Mouse (Mus musculus) right cerebral cortex, adult 18-20 months (tissue): ENCODE measurements around the gene Tmem87b.

ENCODE experiments used
- DNase-seq: peaks from one replicate; pipeline ENCODE4 v3.0.0; 2022; ENCODE audit warnings: mixed read lengths

Gene Tmem87b

GRCm38 (mm10) chr2:128820631-128821030, 2.7 kb downstream of the Tmem87b start:
- no peak for DNase-seq

- DNase-seq, result no peak
These were observed 6.0 kb downstream of the Tmem87b start for GRCm38 (mm10) chr2:128823893-128824292.

GRCm38 (mm10) chr2:128827787-128828186, 9.9 kb downstream of the Tmem87b start:
- no peak for DNase-seq

GRCm38 (mm10) chr2:128832611-128833010, 14.7 kb downstream of the Tmem87b start:
- no peak for DNase-seq

- DNase-seq, result no peak
These were observed 15.1 kb downstream of the Tmem87b start for GRCm38 (mm10) chr2:128833035-128833434.

GRCm38 (mm10) chr2:128833435-128833834, 15.5 kb downstream of the Tmem87b start:
- DNase-seq, result no peak

GRCm38 (mm10) chr2:128837531-128837930, 19.6 kb downstream of the Tmem87b start:
- DNase-seq, result no peak

- DNase-seq, result no peak
These were observed 20.7 kb downstream of the Tmem87b start for GRCm38 (mm10) chr2:128838611-128839010.

- DNase-seq, result no peak
These were observed 21.6 kb downstream of the Tmem87b start for GRCm38 (mm10) chr2:128839501-128839900.

GRCm38 (mm10) chr2:128842437-128842836, 24.5 kb downstream of the Tmem87b start:
- DNase-seq, result no peak

- no peak for DNase-seq
These were observed 32.1 kb downstream of the Tmem87b start for GRCm38 (mm10) chr2:128850036-128850435.

- DNase-seq, result no peak
These were observed 38.8 kb downstream of the Tmem87b start for GRCm38 (mm10) chr2:128856673-128857072.

GRCm38 (mm10) chr2:128858962-128859361, 41.0 kb downstream of the Tmem87b start:
- DNase-seq, result no peak

- no peak for DNase-seq
These were observed 41.9 kb downstream of the Tmem87b start for GRCm38 (mm10) chr2:128859861-128860260.

- no peak for DNase-seq
These were observed 44.7 kb downstream of the Tmem87b start, which contains the start of gene Fbln7 for GRCm38 (mm10) chr2:128862636-128863035. Gene Fbln7, plus strand, starts transcription at chr2:128862981.

GRCm38 (mm10) chr2:128863777-128864331, 45.9 kb downstream of the Tmem87b start:
- peak; percentile 14 for DNase-seq

- no peak for DNase-seq
These were observed 47.1 kb downstream of the Tmem87b start for GRCm38 (mm10) chr2:128865061-128865460.

GRCm38 (mm10) chr2:128871656-128872055, 53.7 kb downstream of the Tmem87b start:
- no peak for DNase-seq

- DNase-seq, result no peak
These were observed 54.3 kb downstream of the Tmem87b start for GRCm38 (mm10) chr2:128872256-128872655.

GRCm38 (mm10) chr2:128875526-128875925, 57.6 kb downstream of the Tmem87b start:
- DNase-seq, result no peak

- DNase-seq, result no peak
These were observed 63.3 kb downstream of the Tmem87b start for GRCm38 (mm10) chr2:128881236-128881635.

- no peak for DNase-seq
These were observed 67.4 kb downstream of the Tmem87b start for GRCm38 (mm10) chr2:128885225-128885811.

- no peak for DNase-seq
These were observed 70.1 kb downstream of the Tmem87b start for GRCm38 (mm10) chr2:128887866-128888550.

- no peak for DNase-seq
These were observed 72.9 kb downstream of the Tmem87b start for GRCm38 (mm10) chr2:128890661-128891335.
